Mouse (Mus musculus): ENCODE results near the gene Kitl. TPM values are rescaled to one million over a fixed set of nuclear protein-coding genes. Genes with fewer than 3 reads are reported as not detected.

Gene Kitl
- polyA plus RNA-seq, 1 experiment from 2014 or later: 55.5 TPM

DNA sequence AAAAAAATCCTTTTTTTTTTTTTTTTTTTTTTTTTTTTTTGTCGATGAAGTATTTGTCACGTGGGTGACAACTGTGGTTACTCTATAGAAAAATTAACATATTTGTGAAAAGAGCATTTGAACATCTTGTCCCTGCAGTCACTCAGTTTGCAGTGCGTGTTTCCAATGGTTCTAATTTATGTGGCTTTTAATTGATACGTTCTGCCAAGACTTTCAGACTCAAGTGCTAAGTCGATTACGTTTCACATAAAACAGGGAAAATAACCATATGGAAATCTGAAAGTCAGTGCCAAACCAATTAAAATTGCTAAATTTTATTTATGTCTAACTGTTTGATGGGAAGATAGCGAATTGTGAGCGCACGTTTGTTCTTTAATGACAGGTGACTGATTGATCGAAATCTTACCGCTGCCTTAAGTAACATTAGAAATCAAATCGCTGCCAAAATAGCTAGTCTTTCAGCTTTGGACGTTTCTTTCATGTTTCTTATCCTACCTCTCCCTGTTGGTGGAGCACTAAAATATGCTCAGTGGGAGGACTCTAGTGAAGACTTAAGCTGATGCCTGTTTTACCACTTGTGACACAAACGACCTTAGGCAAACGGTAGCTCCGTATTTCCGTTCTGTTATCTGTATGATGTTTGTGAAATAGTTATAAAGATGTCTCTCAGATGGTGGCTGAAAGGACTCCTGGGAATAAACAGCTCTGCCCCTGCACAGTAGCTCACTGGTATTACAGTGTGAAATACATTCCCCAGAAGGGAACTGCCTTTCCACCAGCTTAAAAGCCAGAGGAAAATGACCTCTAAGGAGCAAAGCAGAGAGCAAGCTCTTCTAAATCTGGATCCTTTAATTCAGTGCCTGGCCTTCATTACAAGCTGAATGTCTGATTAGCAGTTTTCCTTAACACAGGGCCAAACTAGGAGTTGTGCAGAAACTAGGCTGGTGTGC is 4.1 kb downstream of the Kitl start:
- no peak overlapping the region for H3K4me2 ChIP-seq (replicated peaks; ENCODE audit: low read depth, low read length)
- no peak overlapping the region for H3K27ac ChIP-seq (ENCODE audit: low read length)
- no peaks in the 10 kb centered on the region for H3K27me3 ChIP-seq (ENCODE audit: control insufficient read depth, insufficient read depth, low read length)
- no peak overlapping the region for H3K4me3 ChIP-seq (ENCODE audit: low read depth, low read length)
- no peak overlapping the region for H3K9ac ChIP-seq (replicated peaks; ENCODE audit: low read depth, low read length)
- 49% methylated on average over 17 of the region's 17 CpGs for WGBS
- peaks cover 4% of the 10 kb centered on the region; the same call in 1 of the 2 replicates for H3K36me3 ChIP-seq (ENCODE audit: control insufficient read depth, insufficient read depth, low read length)
- H3K4me1 ChIP-seq (ENCODE audit: control insufficient read depth, insufficient read depth, low read length): no peaks in the 10 kb centered on the region
- no peaks in the 10 kb centered on the region for H3K9me3 ChIP-seq (ENCODE audit: control insufficient read depth, low read depth, low read length)
- ATAC-seq (ENCODE audit: insufficient number of reproducible peaks, insufficient read depth, low FRiP score, low read depth): no peak

DNA sequence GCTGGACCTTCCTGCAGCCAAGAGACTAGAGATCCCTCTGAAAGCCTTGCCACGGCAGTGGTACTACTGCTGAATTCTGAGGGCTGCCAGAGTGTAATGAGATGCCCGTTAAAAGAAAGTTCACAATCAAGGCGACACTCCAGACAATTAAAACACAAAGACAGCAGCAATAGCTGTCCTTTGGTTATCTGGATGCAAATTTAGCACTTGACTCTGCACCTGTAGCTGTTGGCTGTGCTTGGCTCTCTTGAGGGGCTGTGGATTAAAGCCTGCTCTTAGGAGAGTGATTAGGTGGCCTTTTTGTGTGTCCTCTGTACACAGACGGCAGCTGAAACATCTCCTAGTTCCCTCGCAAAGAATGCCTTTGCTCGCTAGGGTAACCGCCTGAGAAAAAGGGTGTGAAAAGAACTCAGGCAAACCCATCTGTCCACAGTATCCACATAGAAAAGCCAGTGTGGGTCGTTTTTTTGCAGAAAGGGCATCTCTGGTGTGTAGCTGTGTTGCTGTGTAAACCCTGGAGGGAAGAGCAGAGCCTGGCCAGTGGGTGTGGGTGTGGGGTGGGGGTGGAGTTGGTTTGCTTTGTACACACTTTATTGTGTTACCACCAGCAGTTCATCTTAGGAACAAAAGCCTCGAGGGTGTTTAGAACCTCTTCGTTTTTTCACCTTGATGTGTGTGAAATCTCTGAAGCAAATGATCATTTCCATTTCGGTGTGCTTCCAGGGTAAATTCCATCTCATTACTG is 6.8 kb downstream of the Kitl start:
- Histone ChIP-seq H3K9me3 (ENCODE audit: control insufficient read depth, low read depth, low read length) (no peaks in the 10 kb centered on the region), H3K4me2 (replicated peaks; ENCODE audit: low read depth, low read length) (no peak overlapping the region), H3K36me3 (ENCODE audit: control insufficient read depth, insufficient read depth, low read length) (peaks cover 4% of the 10 kb centered on the region; the same call in 1 of the 2 replicates), H3K27me3 (ENCODE audit: control insufficient read depth, insufficient read depth, low read length) (no peaks in the 10 kb centered on the region), H3K9ac (replicated peaks; ENCODE audit: low read depth, low read length) (no peak overlapping the region), H3K4me3 (ENCODE audit: low read depth, low read length) (no peak overlapping the region), H3K27ac (ENCODE audit: low read length) (no peak overlapping the region), H3K4me1 (ENCODE audit: control insufficient read depth, insufficient read depth, low read length) (peaks cover 7% of the 10 kb centered on the region; the same call in 1 of the 2 replicates)
- ATAC-seq (ENCODE audit: insufficient number of reproducible peaks, insufficient read depth, low FRiP score, low read depth): no peak
- WGBS: 49% methylated on average over 11 of the region's 11 CpGs

DNA sequence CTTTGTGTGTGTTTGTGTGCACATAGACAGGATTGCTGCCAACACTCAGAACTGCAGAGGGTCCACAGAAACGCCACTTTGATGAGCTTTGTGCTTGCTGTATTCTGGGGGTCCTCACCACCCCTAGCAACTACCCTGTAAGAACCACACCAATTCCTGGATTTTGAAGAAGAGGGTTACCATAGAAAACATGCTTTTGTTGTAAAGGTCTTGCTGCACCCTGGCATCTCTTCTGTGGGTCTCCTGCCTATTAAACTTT is 7.3 kb downstream of the Kitl start:
- no peak for ATAC-seq (ENCODE audit: insufficient number of reproducible peaks, insufficient read depth, low FRiP score, low read depth)
- H3K4me1 ChIP-seq (ENCODE audit: control insufficient read depth, insufficient read depth, low read length): peaks cover 7% of the 10 kb centered on the region; the same call in 1 of the 2 replicates
- H3K27ac ChIP-seq (ENCODE audit: low read length): no peak overlapping the region
- H3K36me3 ChIP-seq (ENCODE audit: control insufficient read depth, insufficient read depth, low read length): peaks cover 4% of the 10 kb centered on the region; the same call in 1 of the 2 replicates
- H3K27me3 ChIP-seq (ENCODE audit: control insufficient read depth, insufficient read depth, low read length): no peaks in the 10 kb centered on the region
- no peak overlapping the region for H3K9ac ChIP-seq (replicated peaks; ENCODE audit: low read depth, low read length)
- H3K4me3 ChIP-seq (ENCODE audit: low read depth, low read length): no peak overlapping the region
- WGBS: 64% methylated on average over 1 of the region's 1 CpGs
- no peaks in the 10 kb centered on the region for H3K9me3 ChIP-seq (ENCODE audit: control insufficient read depth, low read depth, low read length)
- no peak overlapping the region for H3K4me2 ChIP-seq (replicated peaks; ENCODE audit: low read depth, low read length)

DNA sequence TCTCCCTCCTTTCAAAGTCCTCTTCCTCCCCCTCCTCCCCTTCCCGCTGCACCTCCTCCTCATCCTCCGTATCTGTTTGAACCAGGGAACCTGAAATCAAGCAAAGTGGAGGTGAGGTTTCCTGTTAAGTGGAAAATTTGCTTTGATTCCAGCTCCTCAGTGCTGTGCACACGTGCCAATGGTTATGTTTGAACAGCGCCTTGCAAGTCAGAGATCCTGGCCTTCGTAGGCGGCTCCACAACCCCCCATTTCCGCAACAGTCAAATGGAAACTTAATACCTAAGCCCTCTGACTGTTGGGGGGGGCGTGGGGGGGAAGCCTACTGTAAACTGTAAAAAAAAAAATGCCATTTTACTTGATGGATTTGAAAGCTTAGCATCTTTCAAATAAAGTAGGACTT is 10.2 kb downstream of the Kitl start:
- Histone ChIP-seq H3K27me3 (ENCODE audit: control insufficient read depth, insufficient read depth, low read length) (no peaks in the 10 kb centered on the region), H3K9me3 (ENCODE audit: control insufficient read depth, low read depth, low read length) (no peaks in the 10 kb centered on the region), H3K36me3 (ENCODE audit: control insufficient read depth, insufficient read depth, low read length) (peaks cover 4% of the 10 kb centered on the region; the same call in 1 of the 2 replicates), H3K4me1 (ENCODE audit: control insufficient read depth, insufficient read depth, low read length) (peaks cover 11% of the 10 kb centered on the region; the same call in 1 of the 2 replicates), H3K27ac (ENCODE audit: low read length) (no peak overlapping the region; the same call in 1 of the 2 replicates), H3K9ac (replicated peaks; ENCODE audit: low read depth, low read length) (no peak overlapping the region), H3K4me2 (replicated peaks; ENCODE audit: low read depth, low read length) (no peak overlapping the region), H3K4me3 (ENCODE audit: low read depth, low read length) (no peak overlapping the region)
- WGBS: 26% methylated on average over 8 of the region's 8 CpGs
- ATAC-seq (ENCODE audit: insufficient number of reproducible peaks, insufficient read depth, low FRiP score, low read depth): peak; percentile 89; the same call in 1 of the 2 replicates

DNA sequence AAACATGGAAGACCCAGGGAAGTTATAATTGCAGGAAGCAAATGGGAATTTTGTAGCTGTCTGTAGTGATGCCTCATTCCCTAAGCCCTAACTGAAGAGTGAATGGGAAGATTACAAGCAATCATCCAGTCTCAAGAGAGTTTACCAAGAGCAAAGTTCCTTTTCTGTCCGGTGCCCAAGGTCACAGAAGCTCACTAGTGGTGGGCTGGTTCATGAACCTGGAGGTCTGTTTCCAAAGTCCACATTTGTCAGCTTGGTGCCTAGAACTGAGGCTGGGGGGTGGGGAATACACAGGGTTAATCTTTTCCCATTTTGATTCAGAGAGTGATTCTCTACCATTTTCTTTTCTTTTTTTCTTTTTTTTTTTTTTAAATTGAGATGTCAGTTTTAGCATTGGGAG is 11.3 kb downstream of the Kitl start:
- WGBS: 77% methylated on average over 1 of the region's 1 CpGs

DNA sequence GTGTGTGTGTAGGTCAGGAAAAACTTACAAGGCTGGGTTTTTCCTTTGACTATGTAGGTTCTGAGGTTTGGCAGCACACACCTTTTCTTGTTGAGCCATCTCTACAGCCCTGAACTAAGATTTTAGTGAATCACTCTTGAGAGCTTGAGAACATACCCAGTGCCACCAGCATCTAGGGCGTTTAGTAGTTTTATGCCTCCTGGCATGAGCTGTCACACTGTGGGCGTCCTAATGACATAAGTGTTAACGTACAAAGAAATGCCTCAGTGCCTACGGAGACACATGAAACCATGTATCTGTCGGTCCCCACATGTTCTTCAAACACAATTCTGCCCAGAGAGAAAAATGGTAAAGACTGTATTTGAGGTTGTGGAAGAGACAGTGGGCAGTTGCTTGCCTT is 15.0 kb downstream of the Kitl start:
- H3K27ac ChIP-seq (ENCODE audit: low read length): no peak overlapping the region; the same call in 1 of the 2 replicates
- H3K4me1 ChIP-seq (ENCODE audit: control insufficient read depth, insufficient read depth, low read length): peaks cover 14% of the 10 kb centered on the region; the same call in 1 of the 2 replicates
- no peak overlapping the region for H3K4me3 ChIP-seq (ENCODE audit: low read depth, low read length)
- H3K36me3 ChIP-seq (ENCODE audit: control insufficient read depth, insufficient read depth, low read length): no peaks in the 10 kb centered on the region
- H3K9ac ChIP-seq (replicated peaks; ENCODE audit: low read depth, low read length): no peak overlapping the region
- no peaks in the 10 kb centered on the region for H3K9me3 ChIP-seq (ENCODE audit: control insufficient read depth, low read depth, low read length)
- 79% methylated on average over 5 of the region's 5 CpGs for WGBS
- H3K27me3 ChIP-seq (ENCODE audit: control insufficient read depth, insufficient read depth, low read length): no peaks in the 10 kb centered on the region
- no peak for ATAC-seq (ENCODE audit: insufficient number of reproducible peaks, insufficient read depth, low FRiP score, low read depth)
- H3K4me2 ChIP-seq (replicated peaks; ENCODE audit: low read depth, low read length): no peak overlapping the region

More for the DNA sequence above, 11.3 kb downstream of the Kitl start:
- Histone ChIP-seq H3K4me2 (replicated peaks; ENCODE audit: low read depth, low read length) (no peak overlapping the region), H3K4me1 (ENCODE audit: control insufficient read depth, insufficient read depth, low read length) (peaks cover 13% of the 10 kb centered on the region; the same call in 1 of the 2 replicates), H3K27me3 (ENCODE audit: control insufficient read depth, insufficient read depth, low read length) (no peaks in the 10 kb centered on the region), H3K9ac (replicated peaks; ENCODE audit: low read depth, low read length) (no peak overlapping the region), H3K27ac (ENCODE audit: low read length) (no peak overlapping the region), H3K36me3 (ENCODE audit: control insufficient read depth, insufficient read depth, low read length) (no peaks in the 10 kb centered on the region), H3K9me3 (ENCODE audit: control insufficient read depth, low read depth, low read length) (no peaks in the 10 kb centered on the region), H3K4me3 (ENCODE audit: low read depth, low read length) (no peak overlapping the region)
- ATAC-seq (ENCODE audit: insufficient number of reproducible peaks, insufficient read depth, low FRiP score, low read depth): no peak

DNA sequence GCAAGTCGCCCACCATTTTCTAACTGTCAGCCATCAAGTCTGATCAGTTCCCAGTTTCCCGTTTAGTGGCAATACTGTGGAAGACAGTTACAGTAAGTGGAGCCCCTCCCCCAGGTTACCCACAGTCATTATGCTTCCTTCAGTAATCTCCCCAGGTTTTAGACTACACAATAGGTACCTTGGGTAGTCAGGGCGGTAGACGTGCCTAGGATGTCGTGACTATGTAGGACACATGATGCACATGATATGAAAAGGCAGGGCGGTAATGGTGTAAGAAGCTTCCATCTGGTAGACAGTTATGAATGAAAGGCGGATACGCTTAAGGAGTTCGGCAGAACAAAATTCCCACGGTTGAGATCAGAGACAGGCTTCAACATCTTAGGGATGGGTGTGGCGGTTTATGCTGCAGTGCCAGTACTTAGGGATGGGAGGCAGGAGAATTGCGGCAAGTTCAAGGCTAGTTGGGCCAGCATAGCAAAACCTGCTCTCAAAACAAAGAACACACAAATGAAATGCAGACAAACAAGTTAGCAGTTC is 15.6 kb downstream of the Kitl start:
- no peak overlapping the region for H3K9ac ChIP-seq (replicated peaks; ENCODE audit: low read depth, low read length)
- no peaks in the 10 kb centered on the region for H3K27me3 ChIP-seq (ENCODE audit: control insufficient read depth, insufficient read depth, low read length)
- peaks cover 10% of the 10 kb centered on the region; the same call in 1 of the 2 replicates for H3K4me1 ChIP-seq (ENCODE audit: control insufficient read depth, insufficient read depth, low read length)
- no peaks in the 10 kb centered on the region for H3K36me3 ChIP-seq (ENCODE audit: control insufficient read depth, insufficient read depth, low read length)
- H3K4me3 ChIP-seq (ENCODE audit: low read depth, low read length): no peak overlapping the region
- 45% methylated on average over 12 of the region's 12 CpGs for WGBS
- H3K27ac ChIP-seq (ENCODE audit: low read length): peak overlapping the region; percentile 24; the same call in 1 of the 2 replicates
- peak overlapping the region; percentile 2 for H3K4me2 ChIP-seq (replicated peaks; ENCODE audit: low read depth, low read length)
- 0 out of 2 replicates have a peak, but pooled peaks have one; percentile 46 for ATAC-seq (ENCODE audit: insufficient number of reproducible peaks, insufficient read depth, low FRiP score, low read depth)
- no peaks in the 10 kb centered on the region for H3K9me3 ChIP-seq (ENCODE audit: control insufficient read depth, low read depth, low read length)

DNA sequence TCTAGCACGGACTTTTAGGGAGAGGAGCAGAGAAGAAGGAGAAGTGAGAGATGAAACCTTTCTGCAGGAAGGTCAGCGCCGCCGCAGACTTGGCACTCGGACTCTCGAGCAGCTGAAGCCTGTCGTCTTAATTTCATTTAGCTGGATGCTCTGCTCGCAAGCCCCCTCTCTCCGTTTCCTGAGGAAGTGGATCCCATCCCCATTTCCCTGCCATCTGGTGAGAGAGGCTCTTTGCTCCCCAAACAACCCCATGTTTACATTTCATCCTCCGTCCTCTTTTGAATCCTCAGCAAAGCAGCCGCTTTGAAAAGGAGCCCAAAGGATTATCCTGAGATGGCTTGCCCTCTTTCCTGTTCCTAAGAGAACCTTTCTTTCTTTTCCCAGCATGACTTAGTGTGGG is 16.2 kb downstream of the Kitl start:
- 2% methylated on average over 11 of the region's 11 CpGs for WGBS
- peaks cover 10% of the 10 kb centered on the region; the same call in 1 of the 2 replicates for H3K4me1 ChIP-seq (ENCODE audit: control insufficient read depth, insufficient read depth, low read length)
- H3K9me3 ChIP-seq (ENCODE audit: control insufficient read depth, low read depth, low read length): no peaks in the 10 kb centered on the region
- H3K36me3 ChIP-seq (ENCODE audit: control insufficient read depth, insufficient read depth, low read length): no peaks in the 10 kb centered on the region
- H3K27ac ChIP-seq (ENCODE audit: low read length): peak overlapping the region; percentile 4; the same call in 1 of the 2 replicates
- peak; percentile 72; the same call in 1 of the 2 replicates for ATAC-seq (ENCODE audit: insufficient number of reproducible peaks, insufficient read depth, low FRiP score, low read depth)
- H3K4me2 ChIP-seq (replicated peaks; ENCODE audit: low read depth, low read length): peak overlapping the region; percentile 2
- no peak overlapping the region for H3K9ac ChIP-seq (replicated peaks; ENCODE audit: low read depth, low read length)
- H3K4me3 ChIP-seq (ENCODE audit: low read depth, low read length): no peak overlapping the region
- no peaks in the 10 kb centered on the region for H3K27me3 ChIP-seq (ENCODE audit: control insufficient read depth, insufficient read depth, low read length)

Data from stomach, embryonic 14.5 days (tissue).